Mouse (Mus musculus): ENCODE data around the gene Anxa2.

The Anxa2 gene

DNA sequence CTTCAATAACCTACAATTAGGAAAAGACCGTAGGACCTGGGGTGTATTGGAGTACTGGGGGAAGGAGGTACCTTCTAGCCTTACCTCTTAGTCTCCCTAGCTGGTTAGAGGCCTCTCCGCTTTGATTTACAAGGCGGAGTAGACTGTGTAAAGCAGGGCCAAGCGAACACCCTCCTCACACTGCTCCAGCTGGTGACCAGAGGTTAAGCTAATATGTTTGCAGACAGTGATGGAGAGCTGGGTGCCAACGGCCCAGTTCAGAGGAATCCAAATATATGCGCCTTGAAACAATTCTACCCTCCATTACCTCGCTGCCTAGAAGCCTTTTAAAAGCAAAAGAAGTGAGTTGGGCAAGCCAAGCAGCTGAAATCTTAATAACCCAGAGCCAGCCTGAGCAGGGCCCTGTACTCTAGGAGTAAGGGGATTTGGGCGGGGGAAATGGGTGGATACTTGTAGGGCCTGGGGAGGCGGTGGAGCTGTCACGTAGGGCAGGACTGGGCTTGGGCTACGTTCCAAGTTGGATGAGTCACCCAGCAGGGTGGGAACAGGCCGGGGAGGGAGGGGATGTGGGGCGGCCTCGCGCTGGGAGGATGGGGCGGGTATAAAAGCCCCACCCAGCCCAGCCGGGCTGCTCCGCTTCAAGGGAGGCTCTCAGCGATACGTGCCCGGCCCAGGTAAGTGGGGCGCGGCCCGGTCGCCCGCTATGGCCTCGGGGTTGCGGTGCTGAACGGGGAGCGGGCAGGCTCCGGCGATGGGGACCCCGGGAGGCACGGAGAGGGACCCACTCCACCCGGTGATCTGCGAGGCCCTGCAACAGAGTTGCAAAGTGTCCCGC, at the start of gene Anxa2:
Anxa2 (plus strand) TSS at position 555 of the 835 bp plus-strand sequence.
- peak; percentile 39 for DNase-seq (ENCODE audit: low spot score)

DNA sequence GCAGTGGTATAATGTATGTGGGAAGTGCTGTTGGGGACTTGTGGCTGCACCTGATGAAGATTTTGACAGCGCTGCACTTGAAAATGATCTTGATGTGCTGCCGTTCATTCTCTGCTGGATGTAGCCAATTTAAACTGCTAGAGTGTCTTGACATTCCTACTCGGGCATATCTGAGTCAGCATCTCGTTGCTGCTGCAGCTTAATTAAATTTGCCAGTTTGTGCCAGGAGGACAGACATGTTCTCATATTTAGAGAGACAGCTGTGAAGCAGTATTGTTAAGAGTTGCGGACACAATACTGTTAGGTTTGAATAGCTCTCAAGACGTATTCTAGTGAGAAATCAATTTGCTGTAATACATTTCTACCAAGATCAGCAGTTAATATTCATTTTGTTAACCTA, 48.7 kb upstream of the Anxa2 start:
- DNase-seq (ENCODE audit: low spot score), result no peak

DNA sequence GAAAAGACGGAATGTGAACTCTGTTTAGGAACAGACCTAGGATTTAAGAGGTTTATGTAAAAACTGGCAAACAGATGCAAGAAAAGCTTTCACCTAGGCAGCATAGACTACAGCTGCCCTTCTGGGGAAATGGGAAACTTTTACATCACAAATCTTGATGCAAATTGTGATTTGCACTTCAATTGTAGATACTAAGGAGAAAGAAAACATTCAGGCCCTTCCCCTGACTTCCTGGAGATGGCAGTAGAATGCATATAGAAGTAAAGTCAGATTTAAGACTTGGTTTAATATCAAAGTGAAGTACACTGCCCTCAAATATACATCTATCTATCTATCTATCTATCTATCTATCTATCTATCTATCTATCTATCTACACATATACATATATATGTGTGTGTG, 33.9 kb upstream of the Anxa2 start:
- DNase-seq (ENCODE audit: low spot score), result no peak

DNA sequence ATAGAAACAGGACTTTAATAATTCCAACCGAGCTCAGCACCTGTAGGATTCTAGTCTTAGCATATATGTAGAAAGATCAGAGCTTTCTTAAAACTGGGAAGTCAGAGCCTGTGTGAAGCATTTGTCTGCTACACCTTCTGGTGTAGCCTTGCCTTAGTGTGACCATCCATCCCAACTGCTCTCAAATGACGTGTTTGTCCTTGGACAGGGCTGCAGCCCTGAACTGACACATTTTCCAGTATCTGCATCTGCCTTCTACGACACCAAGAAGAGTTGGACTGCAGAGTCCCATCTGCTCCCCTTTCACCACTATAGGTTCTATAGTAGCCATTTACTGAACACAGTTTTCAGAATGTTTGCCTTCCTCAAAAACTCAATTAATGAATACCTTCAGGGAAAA, 22.9 kb upstream of the Anxa2 start:
- DNase-seq (ENCODE audit: low spot score), result no peak

DNA sequence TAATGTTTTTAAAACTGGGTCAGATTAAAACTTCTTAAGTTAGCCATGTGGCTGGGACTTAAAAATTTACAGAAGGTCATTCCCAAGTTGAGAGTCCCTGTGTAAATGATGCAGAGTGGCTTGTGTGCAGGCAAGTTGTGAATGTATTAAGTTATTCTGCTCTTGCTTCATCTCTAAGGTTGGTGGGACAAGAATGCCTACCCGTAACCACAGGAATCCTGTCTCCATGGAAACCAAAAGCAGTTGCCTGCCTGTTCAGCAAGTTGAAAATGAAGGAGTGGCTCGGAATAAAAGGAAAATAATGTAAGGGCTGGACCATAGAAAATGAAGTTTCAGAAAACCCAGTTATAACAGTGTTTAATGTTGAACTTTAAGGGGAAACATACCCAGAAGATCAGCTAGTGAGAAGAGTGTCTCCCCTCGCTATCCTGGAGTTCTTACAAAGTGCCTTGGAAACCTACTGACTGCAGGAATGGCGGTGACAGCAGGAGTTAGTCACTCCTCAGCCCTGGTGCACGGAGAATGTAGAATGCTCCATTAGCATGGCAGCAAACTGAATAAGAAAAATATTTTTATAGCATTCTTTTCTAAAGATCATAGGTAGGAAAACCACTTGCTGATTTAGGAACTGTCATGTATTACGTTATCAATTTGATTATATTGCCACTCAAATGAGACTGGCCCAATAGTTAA, 21.4 kb upstream of the Anxa2 start:
- no peak for DNase-seq (ENCODE audit: low spot score)

DNA sequence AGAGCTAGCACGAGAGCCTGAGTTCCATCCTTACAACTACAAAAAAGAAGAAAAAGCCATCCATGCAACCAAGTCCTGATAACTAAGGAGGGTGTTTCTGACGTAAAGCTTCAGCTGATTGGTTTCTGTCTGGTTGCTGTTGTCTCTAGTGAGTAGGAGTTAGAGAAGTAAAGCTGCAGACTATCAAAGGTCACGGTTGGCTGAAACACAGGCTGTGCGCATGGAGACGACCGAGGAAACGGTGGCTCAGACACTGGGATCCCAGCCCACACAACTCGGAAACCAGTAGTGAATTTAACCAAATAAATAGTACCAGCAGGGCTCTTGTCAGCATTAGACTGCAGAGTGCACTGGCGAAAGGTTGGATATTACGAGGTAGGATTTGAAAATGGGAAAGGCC, 18.2 kb upstream of the Anxa2 start:
- no peak for DNase-seq (ENCODE audit: low spot score)

DNA sequence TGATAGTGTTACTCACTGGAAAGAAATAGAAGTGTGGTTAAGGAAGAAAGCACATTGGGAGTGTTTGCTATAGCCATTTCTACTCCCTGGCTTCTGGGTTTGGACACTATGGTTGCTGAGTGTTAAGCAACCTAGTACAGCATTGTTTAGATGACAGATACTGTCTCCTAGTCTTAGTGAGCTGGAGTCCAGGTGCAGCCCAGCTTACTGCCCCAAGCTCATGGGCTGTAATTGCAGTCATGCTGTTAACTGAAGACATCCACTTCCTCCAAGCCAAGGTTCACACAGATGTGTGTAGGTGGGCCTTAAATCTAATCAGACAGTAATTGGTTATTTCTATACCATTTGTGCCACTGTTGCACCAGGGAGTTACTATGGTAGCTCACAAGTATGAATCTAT, 17.8 kb upstream of the Anxa2 start:
- DNase-seq (ENCODE audit: low spot score), result no peak

DNA sequence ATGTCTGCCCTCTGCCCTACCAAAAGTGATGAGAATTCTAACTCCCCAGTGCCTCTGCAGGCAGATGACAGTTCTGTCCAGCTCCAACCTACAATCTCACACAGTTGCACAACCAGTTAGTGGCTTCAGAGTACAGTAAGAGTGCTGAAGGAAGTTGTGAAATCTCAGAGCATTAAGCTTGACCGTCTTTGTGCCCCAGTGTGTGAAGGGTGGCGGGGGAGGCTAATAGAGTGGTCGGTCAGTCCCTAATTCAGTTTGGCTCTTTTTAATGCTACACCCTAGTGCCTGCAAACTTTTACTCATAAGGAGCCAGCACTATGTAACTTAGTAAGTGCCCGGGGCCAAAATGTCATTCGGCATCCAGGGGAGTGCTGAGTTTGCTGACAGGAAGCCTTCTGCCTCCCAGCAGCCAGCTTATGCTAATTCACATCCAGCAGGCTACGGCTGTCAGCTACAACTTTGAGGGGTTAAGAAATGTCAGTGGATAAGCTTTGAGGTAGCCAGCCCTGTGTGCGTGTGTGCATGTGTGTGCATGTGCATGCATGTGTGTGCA, 13.5 kb upstream of the Anxa2 start:
- DNase-seq (ENCODE audit: low spot score), result no peak

DNA sequence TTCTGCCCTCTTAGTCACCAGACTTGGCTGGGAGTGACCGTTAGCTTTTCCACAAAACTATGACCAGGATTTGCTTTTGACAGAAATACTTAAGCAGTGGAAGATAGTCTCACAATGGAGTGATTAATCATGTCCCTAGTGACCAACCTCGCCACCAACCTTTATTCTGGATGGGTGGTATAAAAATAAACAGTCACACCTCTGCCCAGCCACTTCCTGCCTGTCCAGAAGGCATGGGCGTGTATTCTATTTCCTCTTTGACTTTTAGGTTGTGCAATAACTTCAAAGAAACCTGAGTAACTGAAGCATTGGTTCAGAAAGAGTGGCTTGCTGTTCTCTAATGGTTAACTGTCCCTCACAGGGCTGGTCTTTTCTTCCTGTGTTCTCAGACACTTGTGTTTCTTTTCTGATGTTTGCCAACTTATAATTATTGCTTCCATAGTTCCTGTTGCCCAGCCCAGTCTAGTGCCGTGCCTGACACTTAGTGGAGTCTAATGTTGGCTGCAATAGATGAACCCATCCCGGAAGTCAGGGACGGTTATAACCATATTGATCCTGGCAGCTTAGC, 10.9 kb upstream of the Anxa2 start:
- no peak for DNase-seq (ENCODE audit: low spot score)

DNA sequence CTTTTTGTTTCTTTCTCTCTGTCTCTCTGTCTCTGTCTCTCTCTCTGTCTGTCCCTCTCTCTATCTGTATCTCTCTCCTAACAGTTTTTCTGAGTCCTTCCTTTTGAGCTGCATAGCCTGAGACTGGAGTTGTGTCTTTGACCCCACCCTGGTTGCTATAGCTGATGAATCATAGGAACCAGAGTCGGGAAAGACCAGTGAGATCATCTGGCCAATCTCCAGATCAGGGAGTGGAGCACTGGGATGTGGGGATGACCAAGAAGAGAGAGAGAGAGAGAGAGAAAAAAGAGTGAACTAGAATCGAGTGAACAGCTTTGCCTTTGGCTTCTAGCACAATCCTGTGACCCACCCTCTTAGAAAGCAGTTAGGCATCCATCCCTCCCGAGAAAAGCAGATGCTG, 10.2 kb upstream of the Anxa2 start:
- no peak for DNase-seq (ENCODE audit: low spot score)

DNA sequence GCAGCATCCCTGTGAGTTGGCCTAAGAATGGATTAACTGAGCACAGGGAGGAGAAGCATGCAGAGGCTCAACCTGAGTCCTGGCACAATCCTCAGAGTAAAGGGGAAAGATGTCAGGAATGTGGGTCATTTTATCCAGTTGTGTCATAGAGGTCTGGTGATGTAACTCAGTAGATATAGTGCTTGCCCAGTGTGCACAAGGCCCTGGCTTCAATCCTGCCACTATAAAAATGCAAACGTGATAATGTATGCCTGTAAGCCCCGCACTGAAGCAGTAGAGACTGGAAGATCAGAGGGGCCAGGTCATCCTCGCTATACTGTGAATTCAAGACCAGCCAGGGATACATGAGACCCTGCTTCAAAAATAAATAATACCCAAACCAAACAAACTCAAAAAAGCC, 4.6 kb upstream of the Anxa2 start:
- DNase-seq (ENCODE audit: low spot score), result no peak

DNA sequence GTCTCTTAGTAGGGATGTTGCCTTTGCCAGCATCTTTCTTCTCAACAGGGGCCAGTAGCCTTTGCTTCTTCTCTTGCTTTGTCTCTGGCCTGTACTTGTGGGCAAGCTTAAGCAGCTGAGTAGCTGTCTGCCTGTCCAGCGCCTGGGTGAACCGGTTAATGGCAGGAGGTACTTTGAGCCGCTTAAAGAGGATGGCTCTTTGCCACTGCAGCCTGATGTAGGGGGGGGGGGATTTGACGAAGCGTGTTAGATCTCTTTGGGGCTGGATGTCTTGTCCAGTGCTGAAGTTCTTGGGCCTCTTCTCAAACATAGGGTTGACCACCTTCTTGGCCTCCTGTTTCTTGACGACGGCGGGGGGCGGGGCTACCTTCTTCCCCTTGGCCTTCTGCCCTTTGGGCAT, 2.8 kb upstream of the Anxa2 start:
- no peak for DNase-seq (ENCODE audit: low spot score)

DNA sequence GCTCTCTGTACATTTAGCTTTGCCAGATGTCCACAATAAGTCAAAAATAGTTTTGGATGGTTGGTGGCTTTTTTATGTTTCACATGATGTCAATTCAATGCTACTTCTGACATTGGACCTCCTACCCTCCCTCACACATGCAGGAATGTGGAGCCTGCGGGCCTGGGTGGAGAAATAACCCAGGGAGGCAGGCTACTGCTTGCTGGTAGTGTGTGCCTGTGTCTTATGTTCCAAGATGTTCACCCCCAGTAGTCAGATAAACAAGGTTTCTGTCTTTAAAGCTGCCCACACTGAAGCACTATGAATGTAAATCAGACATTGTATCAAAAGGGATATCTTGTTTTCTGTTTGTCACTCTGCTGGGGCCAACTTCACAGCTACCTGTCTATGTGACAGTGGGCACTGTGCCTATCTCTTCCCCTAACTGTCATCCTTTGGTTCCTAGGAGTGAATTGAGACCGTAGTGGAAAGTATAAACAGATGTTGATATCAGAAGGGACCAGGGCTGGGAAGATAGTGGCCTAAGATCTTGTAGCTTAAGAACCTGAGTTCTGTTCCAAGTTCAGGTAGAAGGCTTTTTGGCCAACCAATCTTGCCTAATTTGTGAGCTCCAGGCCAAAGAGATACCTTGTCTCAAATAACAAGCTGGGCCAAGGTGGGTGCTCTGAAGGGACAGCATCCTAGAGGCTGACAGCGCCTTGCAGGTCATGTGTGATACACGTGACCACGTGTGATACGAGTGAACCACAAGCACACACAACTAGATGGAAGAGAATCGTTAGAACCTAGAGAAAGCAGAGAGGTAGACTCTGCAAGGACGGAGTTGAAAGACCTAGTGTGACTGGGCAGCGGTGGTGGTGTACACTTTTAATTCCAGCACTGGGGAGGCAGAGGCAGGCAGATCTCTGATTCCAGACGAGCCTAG, 1.3 kb upstream of the Anxa2 start:
- DNase-seq (ENCODE audit: low spot score), result no peak

DNA sequence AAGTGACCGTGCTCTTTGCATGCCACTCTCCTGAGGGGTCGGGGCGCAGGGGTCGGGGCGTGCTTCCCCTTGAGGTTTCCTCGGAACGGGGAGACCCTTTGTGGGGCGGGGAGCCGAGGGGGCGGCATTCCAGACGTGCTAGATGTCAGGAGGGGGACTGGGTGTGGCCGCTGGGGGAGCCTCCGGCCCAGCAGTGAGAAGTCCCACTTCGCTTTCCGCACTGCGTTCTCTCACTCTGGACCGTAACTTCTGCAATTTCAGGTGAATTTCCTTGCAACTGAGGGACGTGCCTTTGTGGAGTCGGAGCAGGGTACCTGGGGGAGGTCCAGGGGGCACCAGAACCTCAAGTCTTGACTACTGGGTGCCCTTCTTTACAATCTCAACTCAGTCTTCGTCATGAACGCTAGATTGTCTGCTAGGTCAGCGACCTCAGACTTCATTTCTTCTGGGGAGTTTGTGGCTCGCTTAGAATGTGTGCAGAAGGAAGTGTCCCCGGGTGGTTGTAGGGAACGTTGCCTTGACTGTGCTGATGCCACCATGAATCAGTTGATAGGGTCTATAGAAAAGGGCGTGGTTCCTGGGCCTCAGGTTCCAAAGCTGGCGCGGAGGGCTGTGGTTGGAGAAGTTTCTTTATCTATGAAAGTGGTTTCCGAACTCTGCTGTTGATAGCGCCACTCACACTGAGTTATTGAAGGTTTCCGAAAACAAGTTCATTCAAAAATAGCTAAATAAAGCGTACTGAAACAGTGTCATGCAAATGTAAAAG, 664 bp downstream of the Anxa2 start:
- no peak for DNase-seq (ENCODE audit: low spot score)

DNA sequence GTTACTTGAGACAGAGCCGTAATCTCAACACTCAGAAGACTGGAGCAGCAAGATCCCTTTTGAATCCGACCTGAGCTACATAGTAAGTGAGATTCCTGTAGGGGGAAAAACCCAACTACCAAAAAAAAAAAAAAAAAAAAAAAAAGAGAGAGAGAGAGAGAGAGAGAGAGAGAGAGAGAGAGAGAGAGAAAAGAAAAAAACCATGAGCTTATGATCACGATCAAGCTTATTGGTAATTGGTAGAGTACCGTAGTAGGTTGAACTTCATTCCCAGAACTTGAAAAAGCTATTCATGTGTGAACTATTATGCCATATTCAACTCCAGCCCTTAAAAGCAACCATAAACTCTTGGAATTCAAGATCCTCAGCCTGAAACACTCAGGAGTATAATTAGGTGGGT, 1.3 kb downstream of the Anxa2 start:
- no peak for DNase-seq (ENCODE audit: low spot score)

DNA sequence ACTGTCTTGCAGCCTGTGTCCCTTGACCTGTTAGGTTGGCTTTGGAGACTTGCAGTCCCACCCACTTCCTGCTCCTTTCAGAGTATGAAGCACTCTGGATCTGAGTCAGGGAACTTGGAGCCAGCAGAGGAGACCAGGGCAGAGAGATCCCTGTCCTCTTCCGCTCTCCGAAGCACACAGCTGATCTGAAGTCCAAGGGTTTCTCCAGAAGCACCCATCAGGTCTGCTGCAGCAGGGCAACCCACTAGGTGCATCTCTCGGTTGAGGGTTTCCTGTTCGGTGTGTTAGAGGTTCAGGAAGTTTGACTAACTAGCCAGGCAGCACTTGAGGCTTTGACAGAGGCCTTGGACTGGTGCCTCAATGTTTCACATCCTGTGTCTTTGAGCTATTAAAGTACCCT, 2.0 kb downstream of the Anxa2 start:
- no peak for DNase-seq (ENCODE audit: low spot score)

DNA sequence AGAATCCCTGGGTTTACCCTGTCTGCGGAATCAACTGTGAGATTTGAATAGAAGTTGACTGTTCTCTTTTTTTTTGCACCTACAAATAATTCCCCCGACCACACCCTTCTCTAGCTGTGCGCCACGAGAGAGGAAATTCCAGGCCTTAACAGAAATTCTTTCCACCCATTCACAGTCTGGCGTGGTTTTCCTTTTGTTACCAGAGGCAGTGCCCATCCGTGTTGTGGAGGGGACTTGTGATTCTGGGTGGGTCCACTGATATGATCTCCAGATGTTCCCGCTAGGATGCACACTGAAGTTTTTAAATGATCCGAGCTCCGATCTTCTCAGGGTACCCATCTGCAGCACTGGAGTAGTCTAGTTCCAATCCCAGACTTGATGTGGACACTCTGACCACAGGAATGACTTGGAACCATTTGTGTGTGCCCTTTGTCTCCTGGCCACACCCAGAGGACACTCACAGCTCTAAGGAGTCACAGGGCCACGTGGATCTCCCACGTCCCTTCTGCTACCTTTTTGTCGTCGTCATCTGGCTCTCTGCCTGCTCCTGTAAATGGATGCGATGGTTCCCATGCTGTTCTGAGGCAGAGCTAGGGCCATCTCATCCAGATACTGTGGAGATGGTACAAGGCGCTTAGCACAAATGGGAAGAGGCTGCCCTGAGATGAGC, 3.1 kb downstream of the Anxa2 start:
- no peak for DNase-seq (ENCODE audit: low spot score)

DNA sequence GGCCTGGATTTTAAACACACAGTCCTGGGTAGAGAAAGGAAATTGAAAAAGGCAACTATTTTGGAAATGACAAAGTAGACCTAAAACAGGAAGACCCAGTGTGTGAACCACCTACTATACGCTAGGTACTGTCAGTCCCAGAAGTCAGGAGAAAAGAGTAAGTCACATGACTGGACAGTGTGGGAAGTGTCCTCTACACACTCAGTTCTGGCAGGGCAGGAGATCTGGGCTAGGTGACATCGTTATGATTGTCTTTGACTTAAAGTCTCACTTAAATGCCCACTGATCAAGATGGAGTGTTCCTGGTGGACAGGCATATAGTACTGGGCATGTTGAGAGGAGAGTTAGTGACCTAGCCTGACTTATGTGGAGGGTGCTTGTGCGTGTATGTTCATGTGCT, 3.7 kb downstream of the Anxa2 start:
- no peak for DNase-seq (ENCODE audit: low spot score)

DNA sequence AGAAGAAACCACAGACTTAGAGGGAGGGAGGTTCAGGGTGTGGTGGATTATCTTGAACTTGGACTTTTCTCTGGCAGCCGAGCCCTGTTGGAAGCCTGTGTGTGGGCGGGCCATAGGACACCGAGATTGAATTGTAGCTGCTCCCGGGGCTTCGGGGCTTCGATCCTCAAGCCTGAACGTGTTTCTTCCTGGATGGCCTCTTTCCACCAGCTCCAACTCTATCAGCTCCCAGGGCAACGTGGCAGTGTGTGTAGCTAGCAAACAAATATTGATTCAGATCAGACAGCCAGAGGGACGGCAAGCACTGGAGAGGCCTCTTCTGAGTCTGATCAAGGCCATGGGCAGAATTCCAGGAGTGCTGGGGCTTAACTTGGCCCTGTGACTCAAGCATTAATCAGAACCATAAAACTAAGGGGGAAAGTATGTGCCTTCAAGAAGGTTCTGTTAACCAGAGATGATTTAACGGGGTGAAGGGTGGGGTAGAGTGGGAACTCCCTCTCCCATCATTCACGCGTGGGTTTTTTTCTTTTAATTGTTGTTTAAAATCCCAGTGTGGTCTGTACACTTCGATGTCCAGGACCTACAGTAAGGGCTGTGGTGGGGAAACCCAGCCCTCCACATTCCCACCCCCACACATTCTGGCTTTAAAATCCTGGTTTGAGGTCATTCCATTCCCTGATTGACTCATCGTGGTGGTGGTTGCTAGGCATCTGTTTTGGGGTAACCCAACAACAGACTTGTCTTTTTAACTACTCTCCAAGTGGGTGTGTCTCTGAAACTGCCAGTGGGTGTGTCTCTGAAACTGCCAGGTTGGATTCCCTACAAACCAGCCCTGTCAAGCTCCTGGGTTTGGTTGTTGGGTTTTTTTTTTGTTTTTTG, 4.6 kb downstream of the Anxa2 start:
- DNase-seq (ENCODE audit: low spot score), result no peak

DNA sequence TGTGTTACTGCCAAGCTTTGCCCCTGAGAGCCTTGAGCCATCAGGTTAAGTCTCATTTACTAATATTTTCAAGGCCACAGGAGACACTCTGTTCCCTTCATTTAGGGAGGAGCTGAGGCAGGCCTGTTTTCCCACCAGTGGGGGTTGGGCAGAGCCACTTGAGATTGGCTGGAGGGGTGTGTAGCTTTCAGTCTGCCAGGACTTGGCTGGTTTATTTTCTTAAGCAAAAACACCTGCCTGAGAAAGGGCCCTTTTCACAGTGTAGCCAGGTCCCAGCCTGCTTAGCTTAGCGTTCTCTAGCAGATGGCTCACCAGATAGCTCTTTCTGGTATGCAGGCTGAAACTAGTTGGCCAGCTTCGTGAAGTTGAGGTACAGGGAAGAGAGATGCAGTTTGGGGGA, 5.6 kb downstream of the Anxa2 start:
- no peak for DNase-seq (ENCODE audit: low spot score)

Measured in layer of hippocampus, adult 11-12 months (tissue).